Comparison of ENCODE assay signal across 16 mouse cellular contexts in genomic region chr5:78900128-78900527, GRCm38 (mm10).
"Had no signal": no experiment of that assay in that cellular context is flagged by ENCODE, and none has a peak within 500 bp of the region (broad histone marks: within the 10 kb centered on the region; RNA-seq: fewer than 3 reads in every experiment).

No protein-coding gene starts in this region.

- H3K27ac ChIP-seq: neural tube, embryonic 13.5 days; neural tube, embryonic 15.5 days; stomach, embryonic 15.5 days; stomach, postnatal 0 days had no signal

- H3K36me3 ChIP-seq: neural tube, embryonic 13.5 days; neural tube, embryonic 15.5 days; stomach, embryonic 15.5 days had no signal

- H3K4me2 ChIP-seq: neural tube, embryonic 13.5 days; neural tube, embryonic 15.5 days; stomach, embryonic 15.5 days had no signal

- H3K4me1 ChIP-seq: neural tube, embryonic 13.5 days; neural tube, embryonic 15.5 days; stomach, embryonic 15.5 days had no signal

- DNase-seq: retina, postnatal 1 day; right cerebral cortex, adult 18-20 months; right cerebral cortex, postnatal 14 days; right cerebral cortex, postnatal 25 days; right cerebral cortex, postnatal 4 days; spleen, adult 18-20 months; thymus, adult 18-20 months; thymus, adult 2 months; thymus, postnatal 14 days; thymus, postnatal 25 days; thymus, postnatal 36 days; thymus, postnatal 4 days had no signal

- H3K4me3 ChIP-seq: neural tube, embryonic 13.5 days; neural tube, embryonic 15.5 days; stomach, embryonic 15.5 days had no signal

- H3K27me3 ChIP-seq: neural tube, embryonic 13.5 days; neural tube, embryonic 15.5 days; stomach, embryonic 15.5 days had no signal

- H3K9me3 ChIP-seq: neural tube, embryonic 13.5 days; neural tube, embryonic 15.5 days; stomach, embryonic 15.5 days had no signal

- H3K9ac ChIP-seq: neural tube, embryonic 13.5 days; neural tube, embryonic 15.5 days; stomach, embryonic 15.5 days had no signal
